25 mouse cellular contexts compared by ENCODE assay signal in the genomic region with DNA sequence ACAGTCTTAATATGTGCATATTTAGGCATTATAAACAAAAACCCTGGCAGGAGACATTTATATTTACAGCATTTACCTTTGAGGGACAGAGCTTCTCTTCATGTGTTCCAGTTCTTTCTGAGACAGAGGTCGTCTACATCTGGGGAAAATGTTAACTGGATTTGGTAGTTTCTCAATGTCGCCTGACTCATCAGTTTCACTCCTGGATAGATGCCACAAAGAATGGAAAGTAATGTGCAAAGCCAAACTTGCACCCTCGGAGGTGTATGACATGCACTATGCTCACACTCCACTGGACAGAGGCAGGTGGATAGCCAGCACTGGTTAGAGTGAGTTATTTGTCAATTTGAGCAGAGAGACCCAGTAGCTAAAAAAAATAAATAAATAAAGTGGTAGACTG. TPM values are rescaled to one million over a fixed set of nuclear protein-coding genes. Genes with fewer than 3 reads are reported as not detected.
A peak's percentile ranks its signal among the peaks of the same experiment; 100 is the strongest.
DNase-seq lines count a peak whose midpoint lies in the region; ATAC-seq and TF ChIP-seq lines count a peak whose summit lies in the region.
"Had no signal": no experiment of that assay in that cellular context is flagged by ENCODE, and none has a peak within 500 bp of the region (broad histone marks: within the 10 kb centered on the region; RNA-seq: fewer than 3 reads in every experiment).

No protein-coding gene starts in this region.

- no peaks in the 10 kb centered on the region for H3K4me1 ChIP-seq in liver, adult 2 months (ENCODE audit: control insufficient read depth, insufficient read depth, low read length)
- H3K4me1 ChIP-seq in intestine, embryonic 16.5 days (ENCODE audit: control insufficient read depth, insufficient read depth, low read length), result no peaks in the 10 kb centered on the region
- H3K4me1 ChIP-seq: forebrain, embryonic 12.5 days; forebrain, embryonic 15.5 days; hindbrain, embryonic 12.5 days; hindbrain, embryonic 15.5 days had no signal

- no peaks in the 10 kb centered on the region for H3K36me3 ChIP-seq in liver, adult 2 months (ENCODE audit: control insufficient read depth, insufficient read depth, low read length)
- no peaks in the 10 kb centered on the region for H3K36me3 ChIP-seq in intestine, embryonic 16.5 days (ENCODE audit: control insufficient read depth, insufficient read depth, low read length)
- H3K36me3 ChIP-seq: embryonic facial prominence, embryonic 10.5 days; embryonic facial prominence, embryonic 13.5 days; forebrain, embryonic 12.5 days; forebrain, embryonic 15.5 days; hindbrain, embryonic 12.5 days; hindbrain, embryonic 15.5 days had no signal

- H3K27me3 ChIP-seq in liver, adult 2 months (ENCODE audit: control insufficient read depth, insufficient read depth, low read length), result no peaks in the 10 kb centered on the region; the same call in 1 of the 2 replicates
- no peaks in the 10 kb centered on the region for H3K27me3 ChIP-seq in intestine, embryonic 16.5 days (replicated peaks; ENCODE audit: control insufficient read depth, insufficient read depth, low read length)
- H3K27me3 ChIP-seq: forebrain, embryonic 15.5 days; Patski had no signal

- no peak for TF ChIP-seq POLR2A in liver, adult 2 months (IDR thresholded peaks at IDR 0.05; ENCODE audit: extremely low read depth, insufficient read depth, low read length)

- no peak overlapping the region for H3K4me3 ChIP-seq in liver, adult 2 months (ENCODE audit: insufficient read depth, low read depth, low read length)
- no peak overlapping the region for H3K4me3 ChIP-seq in intestine, embryonic 16.5 days (ENCODE audit: low read length)
- H3K4me3 ChIP-seq: embryonic facial prominence, embryonic 10.5 days; embryonic facial prominence, embryonic 13.5 days; erythroblast, embryonic 14.5 days; forebrain, embryonic 12.5 days; forebrain, embryonic 15.5 days; heart, adult 2 months; hindbrain, embryonic 12.5 days; hindbrain, embryonic 15.5 days had no signal

- no peak for TF ChIP-seq CTCF in liver, adult 2 months (IDR thresholded peaks at IDR 0.05; ENCODE audit: low read depth, low read length)

- H3K27ac ChIP-seq in liver, adult 2 months (replicated peaks; ENCODE audit: insufficient read depth, low read depth, low read length), result no peak overlapping the region
- no peak overlapping the region for H3K27ac ChIP-seq in intestine, embryonic 16.5 days (ENCODE audit: low read length)
- H3K27ac ChIP-seq: embryonic facial prominence, embryonic 10.5 days; embryonic facial prominence, embryonic 13.5 days; forebrain, embryonic 12.5 days; forebrain, embryonic 15.5 days; heart, adult 2 months; hindbrain, embryonic 12.5 days; hindbrain, embryonic 15.5 days had no signal

- no peaks in the 10 kb centered on the region for H3K79me2 ChIP-seq in liver, adult 2 months (ENCODE audit: control insufficient read depth, insufficient read depth, low read length)

- H3K9me3 ChIP-seq in intestine, embryonic 16.5 days (ENCODE audit: control insufficient read depth, low read length), result no peaks in the 10 kb centered on the region
- H3K9me3 ChIP-seq: embryonic facial prominence, embryonic 10.5 days; embryonic facial prominence, embryonic 13.5 days; forebrain, embryonic 12.5 days; forebrain, embryonic 15.5 days; hindbrain, embryonic 12.5 days; hindbrain, embryonic 15.5 days had no signal

- 40% methylated on average over 3 of the region's 3 CpGs for WGBS in liver, adult 2 months
- WGBS in intestine, embryonic 16.5 days, result 70% methylated on average over 3 of the region's 3 CpGs

- no peak for ATAC-seq in intestine, embryonic 16.5 days
- ATAC-seq: forebrain, embryonic 15.5 days; Patski had no signal

- no peak overlapping the region for H3K4me2 ChIP-seq in intestine, embryonic 16.5 days (ENCODE audit: low read depth, low read length)
- H3K4me2 ChIP-seq: embryonic facial prominence, embryonic 13.5 days; forebrain, embryonic 12.5 days; forebrain, embryonic 15.5 days; heart, embryonic 11.5 days; hindbrain, embryonic 12.5 days; hindbrain, embryonic 15.5 days had no signal

- H3K9ac ChIP-seq in liver, adult 2 months (ENCODE audit: low read depth, low read length), result no peak overlapping the region
- no peak overlapping the region for H3K9ac ChIP-seq in intestine, embryonic 16.5 days (ENCODE audit: low read depth, low read length)
- H3K9ac ChIP-seq: embryonic facial prominence, embryonic 13.5 days; forebrain, embryonic 12.5 days; forebrain, embryonic 15.5 days; hindbrain, embryonic 12.5 days; hindbrain, embryonic 15.5 days had no signal

- peak; percentile 49 for DNase-seq in adrenal gland, postnatal 10 days
- DNase-seq in adrenal gland, postnatal 25 days, result no peak
- peak; percentile 16 for DNase-seq in liver, adult 2 months (ENCODE audit: extremely low read depth, low read depth, low spot score)
- DNase-seq in liver (no peak), adipocyte (ENCODE audit: low spot score) (peak; percentile 80)
- DNase-seq in T-cell, adult 2 months (ENCODE audit: low spot score), result no peak
- DNase-seq: cerebellum, adult 2 months; cerebellum, adult 9-11 months; cerebellum, postnatal 25 days; embryo, embryonic 11 days; gastrocnemius, postnatal 25 days; heart, adult 2 months; kidney, adult 11 months had no signal

RNA-seq across cellular contexts. Expression of a gene that starts 21.2 kb away (rescaled TPM):
- total RNA-seq in adrenal gland, postnatal 10 days (2021), result 1 to 10 TPM; 5.7 to 6.3 TPM
- total RNA-seq in adrenal gland, postnatal 25 days (2021), result 9.2 and 10.8 TPM in 2 replicates
- 0.18 and 0.20 TPM in 2 replicates for total RNA-seq in liver, adult 2 months (2014; rRNA removed)
- polyA plus RNA-seq in liver, adult 2 months (2012; rRNA removed), result 0.22 and 0.31 TPM in 2 replicates
- polyA plus RNA-seq in intestine, embryonic 16.5 days (2015; fragmentation: Nextera tagmentation; extraction: Ambion mirVana), result 0.28 and 0.49 TPM in 2 replicates
- total RNA-seq: granulocyte monocyte progenitor cell, adult 5-6 weeks; hematopoietic stem cell, adult 5-6 weeks had no signal
- polyA plus RNA-seq: erythroblast, embryonic 14.5 days had no signal

Comparison
In these comparisons a context has a peak if more than half of its experiments do, and no peak if none do; other contexts are left out.
1. DNase-seq: peak in adrenal gland, postnatal 10 days (single experiment), liver, adult 2 months (single experiment) and adipocyte (single experiment); none in adrenal gland, postnatal 25 days (single experiment), liver (single experiment) and T-cell, adult 2 months (single experiment).